Mouse (Mus musculus) limb, embryonic 14.5 days (tissue): ENCODE results near the gene Heatr4. TPM values are rescaled to one million over a fixed set of nuclear protein-coding genes. Genes with fewer than 3 reads are reported as not detected.
"Not testable (repeated sequence)": the region's sequence is repeated elsewhere in the genome, so short reads cannot be mapped to it uniquely, and the experiment has no call there.

Experiments used
- ATAC-seq: fragments of 200-750 bp; cut with Nextera tagmentation; 2 replicates; pipeline ENCODE4 v1.8.0; 2017; ENCODE audit warnings: low read depth, moderate number of reproducible peaks, moderate TSS enrichment; ENCODE audit not compliant: low FRiP score
- DNase-seq: peaks from one replicate; pipeline ENCODE4 v3.0.0-alpha.2; 2015; ENCODE audit warnings: low spot score
- H3K27ac ChIP-seq: fragments of 300-500 bp; sonication (generic); replicated peaks from 2 replicates; pipeline ENCODE4 v1.5.1; 2014; ENCODE audit warnings: low read depth, mild to moderate bottlenecking, low read length, moderate library complexity, mixed read lengths
- H3K27me3 ChIP-seq: fragments of 300-500 bp; sonication (generic); 2 replicates; pipeline ENCODE4 v1.6.1; 2014; ENCODE audit warnings: low read length, mixed read lengths; ENCODE audit not compliant: control insufficient read depth, insufficient read depth
- H3K36me3 ChIP-seq: fragments of 300-500 bp; sonication (generic); 2 replicates; pipeline ENCODE4 v1.6.1; 2014; ENCODE audit warnings: mild to moderate bottlenecking, low read length, moderate library complexity, mixed read lengths; ENCODE audit not compliant: control insufficient read depth, insufficient read depth
- H3K4me1 ChIP-seq: fragments of 300-500 bp; sonication (generic); 2 replicates; pipeline ENCODE4 v1.6.1; 2014; ENCODE audit warnings: antibody characterized with exemption, low read length, mixed read lengths; ENCODE audit not compliant: control insufficient read depth, insufficient read depth
- H3K4me2 ChIP-seq: fragments of 300-500 bp; sonication (generic); replicated peaks from 2 replicates; pipeline ENCODE4 v1.6.1; 2014; ENCODE audit warnings: low read depth, mild to moderate bottlenecking, low read length, moderate library complexity; ENCODE audit not compliant: severe bottlenecking
- H3K4me3 ChIP-seq: fragments of 300-500 bp; sonication (generic); replicated peaks from 2 replicates; pipeline ENCODE4 v1.5.1; 2014; ENCODE audit warnings: low read length
- H3K9ac ChIP-seq: fragments of 300-500 bp; sonication (generic); 2 replicates; pipeline ENCODE4 v1.6.1; 2014; ENCODE audit warnings: mild to moderate bottlenecking, low read depth, low read length, moderate library complexity; ENCODE audit not compliant: severe bottlenecking
- H3K9me3 ChIP-seq: fragments of 300-500 bp; sonication (generic); 2 replicates; pipeline ENCODE4 v1.6.1; 2016; ENCODE audit warnings: low read length; ENCODE audit not compliant: control insufficient read depth
- POLR2A ChIP-seq: fragments of 200-500 bp; IDR thresholded peaks from 2 replicates; pipeline ENCODE4 v1.8.0; 2012; ENCODE audit warnings: inconsistent platforms, mild to moderate bottlenecking, moderate library complexity, borderline replicate concordance; ENCODE audit not compliant: insufficient read depth, insufficient read length; ENCODE audit errors: extremely low read depth
- WGBS: fragments of 180-500 bp; shearing (Covaris S2); extraction: QIAGEN DNeasy Blood & Tissue Kit; methylation state at CpG from one replicate; pipeline ENCODE4 v1.1.7; 2014; 5-methylcytosine and 5-hydroxymethylcytosine counted together
- polyA plus RNA-seq, 2 experiments: library from polyadenylated mRNA; depleted of rRNA in 1 of 2; stranded (reverse) in 1 of 2; unstranded in 1 of 2; fragments of >200 nt; fragmentation: Nextera tagmentation in 1 of 2; extraction: Ambion mirVana in 1 of 2; gene quantifications; 2 replicates each; pipeline versions ENCODE4 v1.2.1 to v1.2.3; 2012 to 2014

Gene Heatr4
- polyA plus RNA-seq, 2 experiments, result 0.03 TPM; not detected in 1

- Histone ChIP-seq H3K27me3 (no peaks in the 10 kb centered on the region), H3K4me1 (no peaks in the 10 kb centered on the region), H3K27ac (no peak overlapping the region), H3K9ac (no peak overlapping the region), H3K4me3 (no peak overlapping the region), H3K36me3 (no peaks in the 10 kb centered on the region), H3K9me3 (no peaks in the 10 kb centered on the region), H3K4me2 (no peak overlapping the region)
- DNase-seq (no peak), ATAC-seq (no peak)
- 77% methylated on average over 7 of the region's 7 CpGs for WGBS
- no peak for TF ChIP-seq POLR2A
Measured at GRCm38 (mm10) chr12:84025888-84026287, 41.2 kb upstream of the Heatr4 start.

DNA sequence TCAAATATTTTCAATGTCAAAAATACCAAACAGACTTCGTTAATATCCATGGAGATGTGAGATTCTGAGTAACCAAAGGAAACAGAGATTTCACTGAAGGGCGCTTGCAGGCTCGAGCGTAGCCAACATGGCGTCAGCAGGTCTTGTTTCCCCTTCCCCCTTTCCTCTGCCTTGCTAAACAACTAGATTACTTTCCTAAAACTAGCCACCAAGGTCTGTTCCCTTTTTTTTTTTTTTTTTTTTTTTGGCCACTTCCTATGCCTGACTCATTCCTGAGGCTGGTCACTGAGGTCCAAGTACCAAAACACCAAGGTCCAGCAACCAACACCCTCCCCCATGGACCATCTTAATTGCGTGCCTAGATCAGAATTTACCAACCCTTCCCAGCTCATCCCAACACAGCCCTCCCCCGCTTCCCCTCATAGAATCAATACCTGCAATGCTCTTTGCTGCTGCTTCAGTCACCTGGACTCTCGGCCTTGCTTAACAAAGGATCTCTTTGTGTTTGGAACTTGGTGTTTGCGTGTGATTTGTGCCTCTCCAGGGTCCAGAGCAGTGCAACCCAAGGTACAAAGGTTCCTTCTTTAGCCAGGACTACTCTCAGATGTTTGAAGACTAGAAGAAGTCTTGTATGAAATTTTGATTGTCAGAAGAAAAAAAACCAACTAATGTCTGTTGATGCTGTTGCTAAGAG lies 38.5 kb upstream of the Heatr4 start:
- Histone ChIP-seq H3K9ac (no peak overlapping the region), H3K4me2 (no peak overlapping the region), H3K4me1 (no peaks in the 10 kb centered on the region), H3K9me3 (no peaks in the 10 kb centered on the region), H3K4me3 (no peak overlapping the region), H3K27ac (no peak overlapping the region), H3K36me3 (no peaks in the 10 kb centered on the region), H3K27me3 (no peaks in the 10 kb centered on the region)
- no peak for TF ChIP-seq POLR2A
- DNase-seq (no peak), ATAC-seq (no peak)
- WGBS, result 79% methylated on average over 9 of the region's 9 CpGs

GRCm38 (mm10) chr12:84022266-84022665 lies 37.6 kb upstream of the Heatr4 start:
- H3K27ac ChIP-seq, H3K9ac ChIP-seq, H3K4me1 ChIP-seq, ATAC-seq, H3K4me2 ChIP-seq, H3K27me3 ChIP-seq, H3K4me3 ChIP-seq, DNase-seq, H3K36me3 ChIP-seq, H3K9me3 ChIP-seq: not testable (repeated sequence)
- 90% methylated on average over 4 of the region's 4 CpGs for WGBS

GRCm38 (mm10) chr12:84020528-84020927 lies 35.9 kb upstream of the Heatr4 start:
- not testable (repeated sequence) for H3K4me1 ChIP-seq, H3K27ac ChIP-seq, H3K4me3 ChIP-seq, H3K9me3 ChIP-seq, H3K9ac ChIP-seq, H3K27me3 ChIP-seq, H3K4me2 ChIP-seq, H3K36me3 ChIP-seq
- DNase-seq (peak; percentile 67), ATAC-seq (peak; percentile 37; the same call in 1 of the 2 replicates)
- 37% methylated on average over 7 of the region's 7 CpGs for WGBS

DNA sequence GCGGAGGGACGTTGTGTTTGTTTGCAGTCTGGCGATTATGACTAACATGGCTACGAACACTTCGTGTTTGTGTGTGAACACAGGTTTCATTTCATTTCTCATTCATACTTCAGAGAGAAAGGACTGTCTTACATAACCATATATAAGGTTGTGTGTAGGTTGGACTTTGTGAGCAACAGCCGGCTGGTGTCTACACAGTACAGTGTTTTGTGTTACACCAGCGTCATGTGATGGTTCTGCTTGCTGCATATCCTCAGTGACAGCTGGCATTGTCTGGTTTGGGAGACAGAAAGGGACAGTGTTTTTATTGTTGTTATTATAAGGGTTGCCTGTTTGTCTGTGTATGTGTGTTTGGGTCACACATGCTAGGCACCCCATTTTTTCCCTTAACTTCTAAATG lies 29.0 kb upstream of the Heatr4 start:
- TF ChIP-seq POLR2A, result no peak
- H3K4me1 ChIP-seq, result 0 out of 2 replicates have a peak, but pooled peaks cover 4% of the 10 kb centered on the region
- no peaks in the 10 kb centered on the region for H3K9me3 ChIP-seq
- 90% methylated on average over 7 of the region's 7 CpGs for WGBS
- H3K27me3 ChIP-seq, result no peaks in the 10 kb centered on the region
- H3K36me3 ChIP-seq, result peaks cover 11% of the 10 kb centered on the region; the same call in 1 of the 2 replicates
- no peak overlapping the region for H3K27ac ChIP-seq
- ATAC-seq (no peak), DNase-seq (no peak)
- no peak overlapping the region for H3K4me3 ChIP-seq
- H3K4me2 ChIP-seq, result no peak overlapping the region
- no peak overlapping the region for H3K9ac ChIP-seq

GRCm38 (mm10) chr12:84013130-84013529 lies 28.5 kb upstream of the Heatr4 start:
- peaks cover 11% of the 10 kb centered on the region; the same call in 1 of the 2 replicates for H3K36me3 ChIP-seq
- no peak for ATAC-seq
- no peak overlapping the region for H3K27ac ChIP-seq
- H3K27me3 ChIP-seq, result no peaks in the 10 kb centered on the region
- no peak overlapping the region for H3K4me2 ChIP-seq
- DNase-seq, result no peak
- 0 out of 2 replicates have a peak, but pooled peaks cover 7% of the 10 kb centered on the region for H3K4me1 ChIP-seq
- WGBS, result 70% methylated on average over 6 of the region's 6 CpGs
- no peak overlapping the region for H3K9ac ChIP-seq
- H3K9me3 ChIP-seq, result no peaks in the 10 kb centered on the region
- TF ChIP-seq POLR2A, result no peak
- H3K4me3 ChIP-seq, result no peak overlapping the region
